Mouse (Mus musculus): ENCODE measurements around the gene Casc4. TPM values are rescaled to one million over a fixed set of nuclear protein-coding genes. Genes with fewer than 3 reads are reported as not detected.

The Casc4 gene
- 20.0 and 21.8 TPM in 2 replicates for polyA plus RNA-seq (2012)

DNA sequence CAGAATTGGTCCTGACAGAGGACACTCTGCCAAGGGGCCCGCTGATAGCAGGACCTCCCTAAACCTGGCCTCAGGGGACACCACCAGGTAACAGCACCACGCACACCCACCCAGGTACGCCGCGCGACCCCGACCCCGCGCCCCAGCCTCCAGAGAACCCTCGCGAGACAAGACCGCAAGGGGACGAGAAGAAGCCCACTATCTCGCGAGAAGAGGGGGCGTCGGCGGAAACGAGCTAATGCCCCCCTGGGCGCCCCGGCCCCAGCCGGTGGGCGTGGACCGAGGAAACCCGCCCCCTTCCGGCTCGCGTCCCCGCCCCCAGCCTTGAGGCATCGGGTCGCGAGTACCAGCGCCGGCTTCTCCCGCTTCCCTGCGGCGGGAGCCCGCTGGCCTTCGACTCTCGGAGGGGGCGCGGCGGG, at the start of gene Casc4:
Gene Casc4 (plus strand): TSS at position 339 of the 419 bp plus-strand sequence.
- TF ChIP-seq GATA1 (IDR thresholded peaks at IDR 0.05; ENCODE audit: low read length) = no peak

- no peak for TF ChIP-seq GATA1 (IDR thresholded peaks at IDR 0.05; ENCODE audit: low read length)
These were observed 45.0 kb upstream of the Casc4 start for GRCm38 (mm10) chr2:121821787-121822186.

- no peak for TF ChIP-seq GATA1 (IDR thresholded peaks at IDR 0.05; ENCODE audit: low read length)
These were observed 42.1 kb upstream of the Casc4 start for GRCm38 (mm10) chr2:121824653-121825052.

DNA sequence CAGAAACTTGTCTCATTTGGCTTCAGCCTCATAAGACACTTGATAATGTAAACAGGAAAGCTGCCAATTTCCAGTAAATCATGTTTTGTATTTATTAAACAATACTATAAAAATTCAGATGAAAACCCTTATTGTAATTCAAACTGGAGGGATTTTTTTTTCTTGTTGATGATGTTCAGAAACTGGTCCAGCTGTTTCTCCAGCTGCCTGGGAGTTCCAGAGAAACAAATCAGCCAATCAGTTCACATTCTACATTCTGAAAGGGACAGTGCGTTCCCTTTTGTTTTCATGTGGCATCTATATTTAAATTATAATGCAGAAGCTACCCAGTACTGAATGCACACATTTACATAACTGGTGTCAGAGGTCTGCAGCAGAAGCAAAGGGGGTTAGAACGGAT, 40.6 kb upstream of the Casc4 start:
- no peak for TF ChIP-seq GATA1 (IDR thresholded peaks at IDR 0.05; ENCODE audit: low read length)

DNA sequence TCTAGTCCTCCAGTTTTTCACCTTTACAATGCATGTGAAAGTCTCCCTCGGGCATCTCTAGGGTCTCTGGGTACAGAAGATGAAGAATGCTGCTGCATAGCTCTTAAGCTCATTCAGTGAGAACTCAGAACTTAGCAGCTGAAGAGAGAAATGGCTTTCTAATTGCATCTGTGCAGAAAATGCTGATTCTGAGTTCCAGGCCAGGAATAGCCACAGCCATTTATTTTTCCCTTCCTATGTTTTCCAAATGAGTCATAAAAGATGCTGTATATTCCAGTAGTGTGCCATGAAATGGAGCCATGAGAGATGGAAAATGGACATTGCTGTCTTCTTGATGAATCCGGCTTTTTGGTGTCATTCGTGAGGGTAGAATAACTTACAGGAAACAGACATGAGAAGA, 38.4 kb upstream of the Casc4 start:
- no peak for TF ChIP-seq GATA1 (IDR thresholded peaks at IDR 0.05; ENCODE audit: low read length)

- TF ChIP-seq GATA1 (IDR thresholded peaks at IDR 0.05; ENCODE audit: low read length) = no peak
These were observed 34.3 kb upstream of the Casc4 start for GRCm38 (mm10) chr2:121832484-121832894.

DNA sequence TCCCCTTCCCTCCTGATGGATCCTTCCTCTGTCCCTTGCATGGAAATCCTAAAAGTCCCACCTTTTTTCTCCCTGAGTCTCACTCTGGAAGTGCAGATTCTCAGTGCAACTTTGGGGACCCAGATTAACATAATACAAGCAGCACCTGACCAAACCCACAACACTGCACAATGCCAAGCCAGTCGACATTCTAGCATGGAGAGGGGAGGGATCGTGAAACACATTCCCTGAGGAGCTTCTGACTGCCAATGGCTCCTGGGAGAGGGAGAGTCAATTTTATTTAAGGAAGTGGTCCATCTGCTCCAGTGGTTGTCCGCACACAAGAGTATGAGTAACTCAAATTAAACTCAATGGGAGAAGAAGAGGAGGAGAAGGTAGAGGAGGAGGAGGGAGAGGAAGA, 31.8 kb upstream of the Casc4 start:
- TF ChIP-seq GATA1 (IDR thresholded peaks at IDR 0.05; ENCODE audit: low read length) = no peak

DNA sequence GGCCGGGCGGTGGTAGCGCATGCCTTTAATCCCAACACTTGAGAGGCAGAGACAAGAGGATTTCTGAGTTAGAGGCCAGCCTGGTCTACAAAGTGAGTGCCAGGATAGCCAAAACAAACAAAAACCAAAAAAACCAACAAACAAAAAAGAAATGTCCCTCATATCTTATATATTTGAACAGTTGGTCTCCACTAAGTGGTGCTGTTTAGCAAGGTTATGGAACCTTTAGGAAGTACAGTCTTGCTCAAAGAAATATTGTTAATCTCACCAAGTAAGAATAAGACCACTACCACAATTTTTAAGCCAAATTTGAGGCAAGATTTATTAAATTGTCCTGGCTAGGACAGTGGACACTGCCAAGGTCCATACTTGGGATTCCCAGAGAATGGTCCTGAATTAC, 25.3 kb upstream of the Casc4 start:
- TF ChIP-seq GATA1 (IDR thresholded peaks at IDR 0.05; ENCODE audit: low read length) = no peak

GRCm38 (mm10) chr2:121842249-121842648, 24.5 kb upstream of the Casc4 start:
- TF ChIP-seq GATA1 (IDR thresholded peaks at IDR 0.05; ENCODE audit: low read length) = no peak

DNA sequence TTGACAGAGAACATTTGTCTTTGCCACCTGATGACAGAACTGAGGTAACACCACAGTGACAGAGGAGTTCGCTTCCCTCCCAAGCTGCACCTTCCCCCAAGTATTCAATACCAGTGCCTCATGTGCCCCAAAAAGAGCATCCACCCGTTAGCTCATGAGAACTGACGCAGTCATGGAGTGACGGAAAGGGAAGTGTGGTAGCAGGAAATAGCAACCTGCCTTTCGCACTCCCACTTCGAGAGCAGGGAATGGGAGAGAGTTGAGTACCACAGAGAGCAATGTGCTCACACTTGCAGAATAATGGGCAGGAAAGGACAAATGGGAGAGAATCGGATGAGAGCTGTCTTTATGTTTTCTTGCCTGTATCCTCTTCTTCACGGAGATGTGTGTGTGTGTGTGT, 20.7 kb upstream of the Casc4 start:
- TF ChIP-seq GATA1 (IDR thresholded peaks at IDR 0.05; ENCODE audit: low read length) = no peak

GRCm38 (mm10) chr2:121852045-121852444, 14.7 kb upstream of the Casc4 start:
- no peak for TF ChIP-seq GATA1 (IDR thresholded peaks at IDR 0.05; ENCODE audit: low read length)

DNA sequence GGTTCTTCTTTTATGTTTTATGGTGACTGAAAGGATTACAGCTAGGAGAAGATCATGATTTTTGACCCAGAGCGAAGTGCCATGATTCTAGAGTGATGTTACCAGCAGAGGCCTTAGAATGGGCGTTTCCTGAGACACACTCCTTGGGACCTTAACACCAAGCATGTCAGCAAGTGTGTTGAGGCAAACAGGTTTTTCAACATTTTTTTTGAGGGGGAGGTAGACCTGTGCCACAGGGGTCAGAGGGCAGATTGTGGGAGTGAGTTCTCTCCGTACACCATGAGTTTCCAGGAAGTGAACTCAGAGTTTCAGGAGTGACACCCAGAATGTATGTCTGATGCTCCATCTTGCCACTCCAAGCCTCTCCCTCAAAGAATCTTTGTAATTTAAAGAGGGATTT, 12.8 kb upstream of the Casc4 start:
- TF ChIP-seq GATA1 (IDR thresholded peaks at IDR 0.05; ENCODE audit: low read length) = no peak

DNA sequence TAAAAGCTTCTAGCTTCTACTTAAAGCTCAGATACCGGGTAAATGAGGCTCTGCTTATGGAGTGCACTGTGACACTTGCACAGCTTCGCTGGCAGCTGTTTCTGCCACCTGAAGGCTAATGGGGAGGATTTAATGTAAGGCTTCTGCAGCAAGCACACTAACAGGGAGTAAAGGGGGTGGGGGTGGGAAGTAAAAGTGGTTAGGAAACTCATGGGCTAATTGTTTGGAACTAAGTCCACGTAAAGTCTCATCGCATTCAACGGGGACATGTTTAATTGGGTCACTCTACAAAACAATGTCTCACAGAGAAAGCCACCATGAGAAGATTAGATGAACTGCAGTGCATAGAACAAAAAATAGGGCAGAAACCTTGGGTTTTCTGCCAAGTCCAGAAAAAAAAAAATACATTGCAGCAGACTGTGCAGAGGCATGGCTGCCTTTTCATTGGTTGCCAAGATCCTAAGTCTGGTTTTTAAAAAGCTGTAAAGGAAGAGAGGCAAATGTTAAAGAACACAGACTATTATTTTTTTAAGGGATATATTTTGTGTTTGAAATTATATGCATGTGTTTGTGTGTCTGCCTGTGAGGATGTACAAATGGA, 7.3 kb upstream of the Casc4 start:
- no peak for TF ChIP-seq GATA1 (IDR thresholded peaks at IDR 0.05; ENCODE audit: low read length)

DNA sequence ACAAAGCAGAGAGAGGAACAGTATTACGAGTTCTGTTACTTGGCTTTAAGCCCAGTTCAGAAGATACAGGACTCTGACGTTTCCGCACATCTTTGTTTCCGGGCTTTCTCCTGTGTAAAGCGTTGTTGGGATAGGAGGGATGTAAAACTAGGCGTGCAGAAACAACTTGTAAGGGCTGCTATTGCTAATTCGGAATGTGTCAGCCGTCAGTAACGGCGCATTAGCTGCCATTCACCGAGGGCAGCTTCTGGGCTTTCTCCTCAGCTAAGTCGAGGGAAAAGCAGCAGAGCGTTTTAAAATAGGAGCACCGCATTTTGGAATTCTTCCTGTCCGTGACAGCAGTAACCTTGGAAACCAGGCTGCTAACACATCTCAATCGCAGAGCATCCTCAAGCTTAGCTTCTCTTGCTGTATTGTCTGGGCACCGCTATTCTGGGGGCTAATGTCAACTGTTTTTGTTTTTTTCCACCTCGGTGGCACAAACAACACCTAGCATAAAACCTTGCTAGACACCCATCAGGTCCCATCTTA, 634 bp upstream of the Casc4 start:
- TF ChIP-seq GATA1 (IDR thresholded peaks at IDR 0.05; ENCODE audit: low read length) = no peak

DNA sequence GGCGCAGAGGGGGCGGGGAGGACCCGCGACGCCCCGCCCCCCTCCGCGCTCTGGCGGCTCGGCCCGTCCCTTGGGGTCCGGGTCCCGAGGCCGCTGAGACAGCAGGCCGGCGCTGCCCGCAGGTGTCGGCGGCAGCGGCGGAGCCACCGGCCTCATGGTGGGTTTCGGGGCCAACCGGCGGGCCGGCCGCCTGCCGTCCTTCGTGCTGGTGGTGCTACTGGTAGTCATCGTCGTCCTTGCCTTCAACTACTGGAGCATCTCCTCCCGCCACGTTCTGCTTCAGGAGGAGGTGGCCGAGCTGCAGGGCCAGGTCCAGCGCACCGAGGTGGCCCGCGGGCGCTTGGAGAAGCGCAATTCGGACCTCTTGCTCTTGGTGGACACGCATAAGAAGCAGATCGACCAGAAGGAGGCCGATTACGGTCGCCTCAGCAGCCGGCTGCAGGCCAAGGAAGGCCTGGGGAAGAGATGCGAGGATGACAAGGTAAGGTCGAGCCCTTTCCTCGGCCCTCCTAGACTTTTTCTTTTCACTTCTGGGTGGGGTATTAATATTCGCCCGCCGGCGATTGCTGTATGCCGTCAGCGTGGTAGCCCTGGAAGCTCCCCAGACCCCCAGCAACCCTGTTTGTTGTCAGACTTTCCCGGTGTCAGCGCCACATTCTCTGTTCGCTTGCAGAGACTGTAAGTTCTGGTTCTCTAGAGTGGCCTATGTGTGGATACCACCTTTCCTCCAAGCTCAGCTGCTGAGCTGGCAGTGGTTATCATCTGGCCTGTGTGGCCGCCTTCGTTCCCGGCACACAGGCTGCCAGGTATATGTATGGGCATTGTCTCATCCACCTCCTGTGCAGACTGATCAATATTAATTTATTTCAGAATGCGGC, 520 bp downstream of the Casc4 start:
- no peak for TF ChIP-seq GATA1 (IDR thresholded peaks at IDR 0.05; ENCODE audit: low read length)

GRCm38 (mm10) chr2:121879506-121879905, 12.7 kb downstream of the Casc4 start:
- TF ChIP-seq GATA1 (IDR thresholded peaks at IDR 0.05; ENCODE audit: low read length) = no peak

Data from G1E-ER4 (cell line).